Mouse (Mus musculus): ENCODE results near the gene Umps. TPM values are rescaled to one million over a fixed set of nuclear protein-coding genes. Genes with fewer than 3 reads are reported as not detected.
A peak's percentile ranks its signal among the peaks of the same experiment; 100 is the strongest.

The Umps gene
- 22.8 and 32.5 TPM in 2 replicates for polyA plus RNA-seq (2015; fragmentation: Nextera tagmentation; extraction: Ambion mirVana)

- WGBS: under 1% methylated on average over 44 of the region's 44 CpGs
These were observed at the start of gene Umps for GRCm38 (mm10) chr16:33966538-33967282. Umps (minus strand) TSS chr16:33967038.

DNA sequence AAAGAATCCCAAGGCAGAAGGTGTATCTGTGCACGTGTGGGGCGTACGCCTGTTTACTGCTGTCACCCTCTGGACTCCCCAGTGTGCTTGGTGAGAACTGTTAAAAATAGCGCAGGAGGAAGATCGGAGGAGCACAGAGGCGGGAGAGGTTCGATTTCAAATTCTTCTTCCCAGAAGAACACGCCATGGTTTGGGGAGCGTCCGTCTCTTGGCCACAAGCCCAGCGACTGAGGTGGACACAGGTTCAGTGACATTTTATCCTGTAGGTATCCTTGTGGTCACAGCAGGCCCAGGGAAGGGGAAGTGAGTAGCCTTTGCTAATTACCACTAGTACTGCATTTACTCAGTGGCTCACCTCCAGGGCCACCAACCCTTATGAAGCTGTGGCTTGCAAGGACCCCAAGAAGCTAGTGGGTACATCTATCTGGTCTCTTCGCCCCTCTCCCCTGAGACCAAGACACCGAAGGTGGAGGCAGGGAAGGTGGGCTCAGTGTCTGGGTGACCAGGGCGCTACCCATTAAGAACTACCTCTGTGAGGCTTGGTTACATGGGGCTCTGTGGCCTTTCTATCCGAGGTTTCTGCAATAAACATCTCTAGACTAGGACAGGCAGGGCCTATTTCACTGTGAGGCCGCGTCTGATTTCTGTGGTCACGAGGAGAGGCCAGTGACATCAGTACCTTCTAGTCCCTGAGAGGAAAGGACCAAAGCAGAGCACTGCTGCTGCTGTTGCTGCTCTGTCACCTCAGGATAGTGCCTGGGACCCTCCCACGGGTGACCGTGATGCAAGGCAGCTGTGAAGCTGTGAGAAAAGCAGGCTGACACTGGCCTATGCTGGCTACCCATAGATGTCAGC lies 45.4 kb upstream of the Umps start:
- H3K4me2 ChIP-seq: no peak overlapping the region
- no peak overlapping the region for H3K4me3 ChIP-seq (replicated peaks)
- H3K27me3 ChIP-seq (replicated peaks): no peaks in the 10 kb centered on the region
- H3K9me3 ChIP-seq (replicated peaks): no peaks in the 10 kb centered on the region
- H3K4me1 ChIP-seq: no peaks in the 10 kb centered on the region
- ATAC-seq (ENCODE audit: low FRiP score): no peak
- H3K27ac ChIP-seq (replicated peaks): no peak overlapping the region
- peaks cover 66% of the 10 kb centered on the region for H3K36me3 ChIP-seq
- no peak overlapping the region for H3K9ac ChIP-seq (replicated peaks)
- WGBS: 91% methylated on average over 20 of the region's 20 CpGs

More at GRCm38 (mm10) chr16:33966538-33967282, at the start of gene Umps:
- peak within 1 kb of the TSS; percentile 89 for H3K4me2 ChIP-seq
- H3K9me3 ChIP-seq (replicated peaks): no peaks in the 10 kb centered on the region
- peak within 1 kb of the TSS; percentile 94 for H3K4me3 ChIP-seq (replicated peaks)
- H3K27ac ChIP-seq (replicated peaks): peak within 1 kb of the TSS; percentile 68
- peak; percentile 96 for ATAC-seq (ENCODE audit: low FRiP score)
- no peaks in the 10 kb centered on the region for H3K27me3 ChIP-seq (replicated peaks)
- peak within 1 kb of the TSS; percentile 75 for H3K9ac ChIP-seq (replicated peaks)
- peaks cover 14% of the 10 kb centered on the region for H3K4me1 ChIP-seq
- H3K36me3 ChIP-seq: peaks cover 15% of the 10 kb centered on the region

GRCm38 (mm10) chr16:34009567-34009966 lies 42.7 kb upstream of the Umps start:
- Histone ChIP-seq H3K27me3 (replicated peaks) (no peaks in the 10 kb centered on the region), H3K4me1 (peaks cover 4% of the 10 kb centered on the region), H3K4me2 (no peak overlapping the region), H3K27ac (replicated peaks) (no peak overlapping the region), H3K4me3 (replicated peaks) (no peak overlapping the region), H3K9ac (replicated peaks) (no peak overlapping the region), H3K9me3 (replicated peaks) (no peaks in the 10 kb centered on the region), H3K36me3 (peaks cover 46% of the 10 kb centered on the region)
- 93% methylated on average over 2 of the region's 2 CpGs for WGBS
- no peak for ATAC-seq (ENCODE audit: low FRiP score)

- H3K4me1 ChIP-seq: peaks cover 16% of the 10 kb centered on the region
- H3K9ac ChIP-seq (replicated peaks): no peak overlapping the region
- 95% methylated on average over 3 of the region's 3 CpGs for whole genome bisulfite sequencing
- H3K36me3 ChIP-seq: peaks cover 23% of the 10 kb centered on the region
- no peak overlapping the region for H3K4me3 ChIP-seq (replicated peaks)
- no peak overlapping the region for H3K27ac ChIP-seq (replicated peaks)
- H3K4me2 ChIP-seq: no peak overlapping the region
- H3K9me3 ChIP-seq (replicated peaks): no peaks in the 10 kb centered on the region
- ATAC-seq (ENCODE audit: low FRiP score): no peak
- H3K27me3 ChIP-seq (replicated peaks): no peaks in the 10 kb centered on the region
These were observed 39.1 kb upstream of the Umps start for GRCm38 (mm10) chr16:34005986-34006385.

- Histone ChIP-seq H3K9ac (replicated peaks) (no peak overlapping the region), H3K4me3 (replicated peaks) (no peak overlapping the region)
- WGBS: 22% methylated on average over 4 of the region's 4 CpGs
These were observed 37.3 kb upstream of the Umps start for GRCm38 (mm10) chr16:34004128-34004578.

GRCm38 (mm10) chr16:34003566-34004127 lies 36.8 kb upstream of the Umps start:
- Histone ChIP-seq H3K9ac (replicated peaks) (no peak overlapping the region), H3K27ac (replicated peaks) (peak overlapping the region; percentile 66), H3K4me1 (peaks cover 16% of the 10 kb centered on the region), H3K27me3 (replicated peaks) (no peaks in the 10 kb centered on the region), H3K9me3 (replicated peaks) (no peaks in the 10 kb centered on the region), H3K4me3 (replicated peaks) (no peak overlapping the region), H3K36me3 (peaks cover 6% of the 10 kb centered on the region; the same call in 1 of the 2 replicates), H3K4me2 (no peak overlapping the region)
- 36% methylated on average over 10 of the region's 10 CpGs for WGBS
- 0 out of 2 replicates have a peak, but pooled peaks have one; percentile 20 for ATAC-seq (ENCODE audit: low FRiP score)

More at GRCm38 (mm10) chr16:34004128-34004578, 37.3 kb upstream of the Umps start:
- H3K36me3 ChIP-seq: peaks cover 7% of the 10 kb centered on the region; the same call in 1 of the 2 replicates
- peak overlapping the region; percentile 66 for H3K27ac ChIP-seq (replicated peaks)
- no peak overlapping the region for H3K4me2 ChIP-seq
- no peaks in the 10 kb centered on the region for H3K27me3 ChIP-seq (replicated peaks)
- peaks cover 16% of the 10 kb centered on the region for H3K4me1 ChIP-seq
- H3K9me3 ChIP-seq (replicated peaks): no peaks in the 10 kb centered on the region
- peak; percentile 58 for ATAC-seq (ENCODE audit: low FRiP score)

DNA sequence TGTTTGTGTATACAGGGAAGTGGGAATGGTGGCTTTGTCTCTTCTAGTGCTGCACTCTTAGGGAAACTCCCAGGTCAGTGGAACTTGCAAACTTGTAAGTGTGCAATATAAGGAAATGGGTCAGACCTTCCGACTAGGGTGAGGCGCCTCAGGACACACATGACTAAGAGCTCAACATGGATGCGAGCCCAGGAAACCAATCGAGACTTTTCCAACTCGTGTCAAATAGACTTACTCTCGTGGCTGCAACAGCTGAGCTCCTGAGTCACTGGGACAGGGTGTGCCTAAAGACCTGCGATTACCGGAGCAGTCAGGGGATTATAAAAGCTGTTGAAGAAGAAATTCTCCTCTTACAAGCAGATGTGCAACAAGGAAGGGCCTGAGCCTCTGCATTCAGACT lies 33.9 kb upstream of the Umps start:
- no peaks in the 10 kb centered on the region; the same call in 1 of the 2 replicates for H3K36me3 ChIP-seq
- no peak overlapping the region for H3K4me3 ChIP-seq (replicated peaks)
- H3K9ac ChIP-seq (replicated peaks): no peak overlapping the region
- 88% methylated on average over 8 of the region's 8 CpGs for WGBS
- H3K27me3 ChIP-seq (replicated peaks): no peaks in the 10 kb centered on the region
- ATAC-seq (ENCODE audit: low FRiP score): no peak
- H3K27ac ChIP-seq (replicated peaks): no peak overlapping the region
- no peaks in the 10 kb centered on the region for H3K9me3 ChIP-seq (replicated peaks)
- peaks cover 16% of the 10 kb centered on the region for H3K4me1 ChIP-seq
- no peak overlapping the region for H3K4me2 ChIP-seq

- WGBS: 31% methylated on average over 3 of the region's 3 CpGs
- no peaks in the 10 kb centered on the region for H3K36me3 ChIP-seq
- no peak for ATAC-seq (ENCODE audit: low FRiP score)
- H3K9me3 ChIP-seq (replicated peaks): no peaks in the 10 kb centered on the region
- H3K27ac ChIP-seq (replicated peaks): no peak overlapping the region
- H3K9ac ChIP-seq (replicated peaks): no peak overlapping the region
- no peak overlapping the region for H3K4me3 ChIP-seq (replicated peaks)
- peaks cover 10% of the 10 kb centered on the region for H3K4me1 ChIP-seq
- H3K4me2 ChIP-seq: no peak overlapping the region
- H3K27me3 ChIP-seq (replicated peaks): no peaks in the 10 kb centered on the region
These were observed 32.5 kb upstream of the Umps start for GRCm38 (mm10) chr16:33999388-33999787.

GRCm38 (mm10) chr16:33998011-33998410 lies 31.2 kb upstream of the Umps start:
- Histone ChIP-seq H3K9ac (replicated peaks) (no peak overlapping the region), H3K27ac (replicated peaks) (no peak overlapping the region), H3K4me3 (replicated peaks) (no peak overlapping the region), H3K27me3 (replicated peaks) (no peaks in the 10 kb centered on the region), H3K4me2 (no peak overlapping the region), H3K4me1 (no peaks in the 10 kb centered on the region), H3K9me3 (replicated peaks) (no peaks in the 10 kb centered on the region), H3K36me3 (no peaks in the 10 kb centered on the region)
- no peak for ATAC-seq (ENCODE audit: low FRiP score)
- WGBS: 88% methylated on average over 6 of the region's 6 CpGs

- Histone ChIP-seq H3K27ac (replicated peaks) (no peak overlapping the region), H3K4me1 (no peaks in the 10 kb centered on the region), H3K4me3 (replicated peaks) (no peak overlapping the region), H3K9ac (replicated peaks) (no peak overlapping the region), H3K4me2 (no peak overlapping the region), H3K27me3 (replicated peaks) (no peaks in the 10 kb centered on the region), H3K9me3 (replicated peaks) (no peaks in the 10 kb centered on the region), H3K36me3 (no peaks in the 10 kb centered on the region)
- no peak for ATAC-seq (ENCODE audit: low FRiP score)
- WGBS: 5% methylated on average over 5 of the region's 5 CpGs
These were observed 29.2 kb upstream of the Umps start for GRCm38 (mm10) chr16:33996030-33996429.

DNA sequence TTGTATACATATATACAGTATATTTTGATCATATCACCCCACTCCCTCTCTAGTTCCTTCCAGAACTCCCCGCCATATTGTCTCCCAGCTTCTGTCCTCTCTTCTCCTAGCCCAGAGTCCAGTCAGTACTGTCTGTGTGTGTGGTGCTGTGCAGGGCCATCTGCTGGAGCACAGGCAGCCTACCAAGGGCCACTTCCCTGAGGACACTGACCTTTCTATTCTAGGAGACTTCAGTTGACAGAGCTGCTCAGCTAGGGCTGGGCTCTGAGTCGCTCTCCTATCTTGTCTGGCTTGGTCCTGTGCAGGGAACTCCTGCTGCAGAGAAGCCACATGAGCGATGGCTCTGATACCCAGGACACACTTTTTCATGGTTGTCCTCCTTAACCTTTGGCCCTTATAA lies 28.7 kb upstream of the Umps start:
- Histone ChIP-seq H3K27me3 (replicated peaks) (no peaks in the 10 kb centered on the region), H3K9me3 (replicated peaks) (no peaks in the 10 kb centered on the region), H3K9ac (replicated peaks) (no peak overlapping the region), H3K27ac (replicated peaks) (no peak overlapping the region), H3K4me1 (no peaks in the 10 kb centered on the region), H3K4me3 (replicated peaks) (no peak overlapping the region), H3K36me3 (no peaks in the 10 kb centered on the region), H3K4me2 (no peak overlapping the region)
- WGBS: 77% methylated on average over 3 of the region's 3 CpGs
- ATAC-seq (ENCODE audit: low FRiP score): no peak

Data from neural tube, embryonic 15.5 days (tissue).